Mouse (Mus musculus) brain, adult 10 weeks (tissue): ENCODE results near the gene Camk2b. TPM values are rescaled to one million over a fixed set of nuclear protein-coding genes. Genes with fewer than 3 reads are reported as not detected.

Experiments used
- polyA plus RNA-seq: library from polyadenylated mRNA; stranded (reverse); fragments of 350-450 nt; fragmentation: Illumina TruSeq; extraction: RNeasy Lipid Tissue Mini Kit (QIAGEN cat#74804); gene quantifications from one replicate; pipeline ENCODE4 v1.2.3, GENCODE M21; 2015; ENCODE audit warnings: low read depth, low replicate concordance

Gene Camk2b
- polyA plus RNA-seq = 438 TPM

DNA sequence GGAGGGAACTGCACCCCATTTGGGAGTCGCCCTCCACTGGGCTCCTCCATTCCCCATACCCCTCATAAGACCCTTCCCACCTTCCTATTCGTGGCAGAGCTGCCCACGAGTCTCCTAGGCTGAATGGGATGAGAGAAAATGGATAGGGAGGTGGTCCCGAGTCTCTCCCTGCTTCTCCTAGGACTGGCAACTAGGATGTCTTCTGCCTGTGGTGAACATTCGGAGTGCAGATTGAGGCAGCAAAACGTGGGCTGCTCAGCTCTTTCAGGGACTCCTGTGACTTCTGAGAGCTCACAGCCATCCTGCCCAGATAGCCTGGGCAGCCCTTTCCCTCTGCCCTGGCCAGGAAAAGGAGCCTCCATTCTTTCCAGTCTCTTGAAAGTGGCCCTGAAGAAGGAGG is at the start of gene Camk2b:
Gene Camk2b, minus strand, starts transcription at position 187 of the 400 bp plus-strand sequence.

DNA sequence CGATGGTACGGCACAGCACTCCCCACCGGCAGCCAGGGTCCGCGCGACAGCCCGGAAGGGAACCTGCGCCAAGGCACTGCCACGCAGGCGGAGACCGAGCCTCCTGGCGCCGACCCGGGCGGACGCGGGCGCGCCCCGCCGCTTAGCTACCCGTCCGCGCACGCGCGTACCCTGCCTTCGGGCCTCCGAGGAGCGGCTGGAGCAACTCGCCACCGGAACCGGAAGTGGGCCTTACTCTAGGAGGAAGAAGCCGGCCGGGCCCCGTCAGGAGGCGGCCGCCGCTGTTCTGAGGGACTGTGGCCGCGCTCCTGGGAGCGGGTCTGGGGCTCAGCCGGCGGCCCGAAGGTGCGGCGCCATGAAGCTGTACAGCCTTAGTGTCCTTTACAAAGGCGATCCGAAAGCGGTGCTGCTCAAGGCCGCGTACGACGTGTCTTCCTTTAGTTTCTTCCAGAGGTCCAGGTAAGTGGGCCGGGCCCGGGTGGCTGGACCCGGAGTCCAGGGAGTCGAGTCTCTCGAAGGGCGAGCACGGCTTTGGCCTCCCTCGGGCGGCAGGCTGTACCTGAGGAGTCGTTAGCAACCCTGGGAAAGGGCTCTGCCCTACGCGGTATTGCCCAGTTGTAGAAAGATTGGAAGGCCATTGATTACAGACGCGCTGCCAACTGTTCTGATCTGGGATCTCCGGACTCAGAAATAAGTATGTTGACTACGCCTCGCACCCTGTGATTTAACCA is 110.5 kb downstream of the Camk2b start, which contains the start of gene Ykt6:
Gene Ykt6, plus strand, starts transcription at position 148 of the 731 bp plus-strand sequence.

DNA sequence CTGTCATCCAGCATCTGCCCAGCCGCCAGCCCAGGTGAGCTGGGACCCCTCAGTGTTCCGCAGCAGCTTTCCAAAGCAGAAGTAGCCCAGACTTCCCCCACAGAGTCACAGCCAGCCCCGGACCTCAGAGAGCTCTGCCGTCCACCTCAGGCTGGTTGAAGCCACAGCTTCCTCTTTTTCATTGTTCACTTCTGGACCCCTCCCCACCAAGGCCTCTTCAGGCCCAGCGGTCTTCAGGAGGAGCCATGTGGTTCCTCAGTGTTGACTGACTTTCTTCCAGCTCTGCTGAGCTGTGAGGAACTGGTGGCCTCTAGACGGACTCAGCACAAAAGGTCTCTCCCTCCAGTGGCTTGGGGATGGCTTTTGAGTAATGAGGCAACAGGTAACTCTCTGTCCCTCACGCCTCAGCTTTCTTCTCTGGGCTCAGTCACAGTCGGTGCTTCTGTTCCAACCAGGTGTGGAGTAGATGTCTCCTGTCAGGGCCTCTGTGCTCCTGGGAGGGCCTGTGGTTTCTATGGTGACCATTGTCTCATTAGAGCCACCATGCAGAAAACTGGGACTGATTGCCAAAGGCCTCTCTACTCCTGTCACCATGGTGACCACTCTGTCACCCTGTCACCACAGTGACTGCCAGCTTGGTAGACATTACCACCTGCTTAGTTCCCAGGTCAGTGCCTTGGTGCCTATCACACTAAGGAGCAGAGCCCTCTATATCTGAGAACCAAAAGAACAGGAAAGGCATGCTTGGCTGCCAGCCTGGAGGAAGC is 116.4 kb downstream of the Camk2b start, which contains the start of gene Gck:
Gene Gck, minus strand, starts transcription at position 496 of the 767 bp plus-strand sequence.

Other genes starting within 250 kb of the Camk2b start
- gene Polm, start 228.3 kb downstream of the Camk2b start, polyA plus RNA-seq = 6.7 TPM
- gene Aebp1, start 204.4 kb downstream of the Camk2b start, polyA plus RNA-seq = 10.4 TPM
- 22.3 TPM for gene Pold2, start 188.1 kb downstream of the Camk2b start, polyA plus RNA-seq
- not detected for gene Myl7, start 167.6 kb downstream of the Camk2b start, polyA plus RNA-seq
- 2.3 TPM for gene Gck, start 116.3 kb downstream of the Camk2b start, polyA plus RNA-seq
- 102 TPM for gene Ykt6, start 110.7 kb downstream of the Camk2b start, polyA plus RNA-seq
- 0.46 TPM for gene A730071L15Rik, start 133.7 kb upstream of the Camk2b start, polyA plus RNA-seq
- 98.7 TPM for gene Nudcd3, start 134.1 kb upstream of the Camk2b start, polyA plus RNA-seq
- 0.97 TPM for gene Npc1l1, start 163.8 kb upstream of the Camk2b start, polyA plus RNA-seq
- gene Ddx56, start 201.4 kb upstream of the Camk2b start, polyA plus RNA-seq = 40.0 TPM
- gene Tmed4, start 208.5 kb upstream of the Camk2b start, polyA plus RNA-seq = 94.1 TPM
- gene Ogdh, start 225.3 kb upstream of the Camk2b start, polyA plus RNA-seq = 163 TPM